Mouse (Mus musculus): ENCODE data around the gene Upf2.
A peak's percentile ranks its signal among the peaks of the same experiment; 100 is the strongest.
"Not testable (repeated sequence)": the region's sequence is repeated elsewhere in the genome, so short reads cannot be mapped to it uniquely, and the experiment has no call there.

Gene Upf2

DNA sequence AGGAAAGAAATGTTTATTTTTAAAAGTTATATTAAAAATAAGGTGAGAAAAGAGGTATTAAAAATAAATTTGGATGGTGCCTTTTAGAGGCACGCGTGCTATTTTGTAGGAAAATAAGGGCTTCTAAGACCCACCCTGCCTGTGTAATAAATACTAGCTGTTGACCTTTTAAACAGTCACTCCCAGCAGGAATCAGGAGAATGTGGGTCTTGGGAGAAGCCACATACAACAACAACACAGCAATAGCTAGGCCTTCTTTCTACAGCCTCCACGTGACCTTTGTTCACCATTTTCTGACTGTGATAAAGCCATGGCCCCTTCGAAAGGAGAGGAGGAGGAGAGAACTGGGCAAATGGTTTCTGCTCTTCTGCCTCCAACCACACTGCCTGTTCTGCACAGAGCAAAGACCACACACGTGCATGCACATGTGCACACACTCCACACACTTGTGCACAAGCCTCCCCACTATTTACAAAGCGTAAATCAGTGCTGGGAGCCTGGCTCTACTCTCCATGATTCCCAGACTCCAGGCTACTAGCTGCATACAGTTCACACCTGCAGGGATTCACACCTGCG, 121.5 kb downstream of the Upf2 start:
- no peak for DNase-seq

DNA sequence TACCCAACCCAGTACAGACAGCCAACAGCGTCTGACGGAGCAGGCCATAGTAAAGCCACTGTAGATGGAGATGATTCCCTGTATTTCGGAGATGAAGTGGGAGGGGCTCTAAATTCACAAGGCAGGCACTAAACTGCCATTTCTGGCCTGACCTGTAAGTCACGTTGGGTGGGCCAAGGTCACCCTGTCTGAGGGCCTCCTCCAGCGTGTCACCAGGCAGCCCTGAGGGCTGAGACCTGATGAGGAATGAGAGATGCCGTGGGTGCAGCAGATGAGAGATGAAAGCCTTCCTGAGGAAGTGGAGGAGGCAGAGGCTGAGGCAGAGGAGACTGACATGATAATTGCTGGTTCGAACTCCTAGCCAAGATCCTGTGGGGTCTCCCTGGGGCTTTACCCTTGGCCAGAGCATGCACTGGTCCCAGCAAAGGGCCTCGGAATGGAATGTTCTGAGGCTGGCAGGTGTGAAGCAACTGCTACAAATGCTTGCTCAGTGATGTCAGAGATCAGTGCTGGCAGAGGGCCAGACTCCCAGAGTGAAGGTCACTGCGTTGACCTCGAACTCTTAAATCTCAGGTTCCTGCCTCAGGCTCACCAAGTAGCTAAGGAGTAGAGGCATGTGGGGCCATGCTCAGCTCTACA, 123.7 kb downstream of the Upf2 start:
- DNase-seq = no peak

- DNase-seq = no peak
Measured at GRCm38 (mm10) chr2:6075530-6075896, 124.2 kb downstream of the Upf2 start.

GRCm38 (mm10) chr2:6080037-6080436, 128.8 kb downstream of the Upf2 start:
- no peak for DNase-seq

DNA sequence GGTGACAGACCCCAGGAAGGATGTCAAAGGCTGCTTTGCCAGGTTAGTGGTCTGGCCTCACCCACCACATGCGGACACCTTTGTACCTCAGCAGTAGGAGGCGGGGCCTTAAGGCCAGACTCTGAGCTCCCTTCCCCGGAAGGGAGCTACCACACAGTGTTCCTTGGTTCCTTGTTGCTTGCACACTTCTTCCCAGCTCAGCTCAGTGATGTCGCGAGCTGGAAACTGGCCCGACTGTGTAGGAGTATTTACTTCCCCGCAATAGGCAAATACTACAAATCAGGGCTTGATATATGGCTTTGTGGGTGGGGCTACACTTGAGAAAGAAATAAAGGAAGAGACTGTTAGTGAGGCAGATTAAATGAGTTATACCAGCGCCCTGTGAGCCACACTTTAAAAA, 129.8 kb downstream of the Upf2 start:
- DNase-seq = no peak

DNA sequence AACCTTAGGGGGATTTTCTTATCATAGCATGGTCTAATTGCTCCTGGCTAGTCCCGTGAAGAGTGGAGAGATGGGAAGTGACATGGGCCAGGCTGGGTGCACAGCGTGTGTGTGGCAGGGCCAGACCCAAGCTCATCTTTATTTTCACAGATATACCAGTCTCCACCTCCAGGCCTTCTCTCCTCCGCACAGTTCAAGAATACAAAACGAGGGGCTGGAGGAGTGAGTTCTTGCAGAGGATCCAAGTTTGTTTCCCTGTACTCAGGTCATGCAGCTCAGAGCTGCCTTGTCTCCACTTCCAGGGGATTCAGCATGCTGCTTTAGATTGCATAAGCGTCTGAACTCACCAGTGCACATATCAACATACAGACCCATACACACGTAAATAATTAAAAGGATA, 131.3 kb downstream of the Upf2 start:
- DNase-seq = no peak

DNA sequence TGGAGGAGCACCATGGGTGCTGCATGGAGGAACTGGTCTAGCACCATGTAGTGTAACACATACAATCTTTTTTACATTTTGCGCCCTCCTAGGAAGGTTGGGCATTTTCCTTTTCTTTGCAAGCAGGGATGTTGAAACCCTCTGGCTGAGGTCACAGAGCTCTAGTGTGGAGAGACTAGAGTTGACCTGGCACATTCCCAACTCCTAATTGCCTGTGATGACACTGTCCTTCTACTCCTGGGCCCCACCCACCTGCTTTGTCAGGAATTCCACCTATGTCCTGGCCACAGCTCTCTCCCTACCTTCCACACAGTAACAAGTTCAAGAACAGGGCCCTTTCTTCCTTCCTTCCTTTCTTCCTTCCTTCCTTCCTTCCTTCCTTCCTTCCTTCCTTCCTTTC, 132.4 kb downstream of the Upf2 start:
- no peak for DNase-seq

DNA sequence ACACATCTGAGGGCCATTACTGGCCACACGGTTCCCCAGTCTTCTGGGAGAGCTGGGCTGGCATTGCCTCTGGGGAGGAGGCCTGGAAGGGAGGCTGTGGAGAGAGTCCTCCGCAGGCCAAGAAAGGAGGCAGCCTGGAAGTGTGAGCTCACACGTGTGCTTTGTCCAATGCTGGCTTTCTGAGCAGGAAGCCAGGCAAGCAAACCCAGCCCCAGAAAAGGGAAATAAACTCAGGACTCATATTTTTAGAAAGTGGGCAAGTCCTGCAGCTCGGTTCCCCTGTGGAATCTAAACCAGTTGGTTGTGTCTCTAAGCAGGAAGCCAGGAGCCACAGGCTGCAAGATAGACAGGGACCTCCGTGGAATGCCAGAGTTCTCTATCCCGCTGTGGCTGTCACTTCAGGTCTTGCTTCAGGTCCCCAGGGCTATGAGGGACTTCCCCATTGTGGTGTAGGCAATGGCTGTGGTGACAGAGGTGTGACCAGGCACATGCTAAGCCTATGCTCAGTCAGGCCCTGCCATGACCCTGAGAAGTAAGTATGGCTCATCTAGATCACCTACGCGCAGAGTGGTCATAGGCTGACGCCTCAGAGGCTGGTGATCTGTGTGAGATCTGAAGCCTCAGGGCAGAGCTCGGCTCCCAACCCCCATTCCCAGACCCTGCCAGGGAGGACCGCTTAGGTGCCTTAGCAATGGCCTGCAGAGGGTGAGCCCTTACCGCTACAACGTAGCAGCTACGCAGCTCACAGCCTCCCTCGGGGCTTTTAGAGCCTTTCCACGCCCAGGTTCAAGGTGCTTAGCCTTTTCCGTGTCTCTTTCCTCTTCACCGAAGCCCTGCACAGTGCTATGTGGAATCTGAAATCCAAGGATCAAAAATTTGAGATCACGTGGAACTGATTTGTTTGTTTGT, 134.6 kb downstream of the Upf2 start:
- DNase-seq = no peak

GRCm38 (mm10) chr2:6087151-6087550, 135.9 kb downstream of the Upf2 start:
- no peak for DNase-seq

DNA sequence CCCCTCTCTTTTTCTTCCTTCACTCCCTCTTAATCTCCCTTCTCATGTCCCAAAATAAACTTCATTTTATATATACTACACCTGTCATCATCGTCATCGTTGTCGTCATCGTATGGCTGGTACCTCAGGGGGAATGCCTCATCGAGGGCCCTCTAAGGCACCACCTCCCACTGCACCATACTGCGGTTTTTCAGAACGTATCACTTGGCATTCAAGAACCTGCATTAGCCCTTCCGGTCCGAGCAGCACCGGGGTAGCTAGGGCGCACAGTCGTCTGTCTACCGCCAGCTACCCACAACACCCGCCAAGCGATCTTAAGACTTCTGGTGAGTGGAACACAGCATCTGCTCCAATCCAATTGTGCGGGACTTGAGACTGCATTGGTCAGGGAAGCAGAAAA, 138.7 kb downstream of the Upf2 start:
- DNase-seq = not testable (repeated sequence)

GRCm38 (mm10) chr2:6097113-6097716, 145.9 kb downstream of the Upf2 start:
- no peak for DNase-seq

- DNase-seq = no peak
Measured at GRCm38 (mm10) chr2:6098924-6099323, 147.7 kb downstream of the Upf2 start.

GRCm38 (mm10) chr2:6099443-6099842, 148.2 kb downstream of the Upf2 start:
- DNase-seq = no peak

GRCm38 (mm10) chr2:6100027-6100749, 148.9 kb downstream of the Upf2 start:
- peak; percentile 46 for DNase-seq

- peak; percentile 8 for DNase-seq
Measured at GRCm38 (mm10) chr2:6100755-6101154, 149.5 kb downstream of the Upf2 start.

GRCm38 (mm10) chr2:6105437-6105836, 154.2 kb downstream of the Upf2 start:
- no peak for DNase-seq
